Mouse (Mus musculus) limb, embryonic 15.5 days (tissue): ENCODE data around the gene Soat1. TPM values are rescaled to one million over a fixed set of nuclear protein-coding genes. Genes with fewer than 3 reads are reported as not detected.
"Not testable (repeated sequence)": the region's sequence is repeated elsewhere in the genome, so short reads cannot be mapped to it uniquely, and the experiment has no call there.

ENCODE experiments used
- ATAC-seq: fragments of 200-750 bp; cut with Nextera tagmentation; 2 replicates; pipeline ENCODE4 v1.8.0; 2017; ENCODE audit warnings: low read depth, moderate TSS enrichment; ENCODE audit not compliant: insufficient number of reproducible peaks, low FRiP score, low TSS enrichment
- H3K27ac ChIP-seq: fragments of 300-500 bp; sonication (generic); 2 replicates; pipeline ENCODE4 v1.5.1; 2015; ENCODE audit warnings: moderate library complexity, mild to moderate bottlenecking, inconsistent platforms
- H3K27me3 ChIP-seq: fragments of 300-500 bp; sonication (generic); 2 replicates; pipeline ENCODE4 v1.6.1; 2015; ENCODE audit warnings: inconsistent platforms
- H3K36me3 ChIP-seq: fragments of 300-500 bp; sonication (generic); 2 replicates; pipeline ENCODE4 v1.6.1; 2015; ENCODE audit warnings: inconsistent platforms
- H3K4me1 ChIP-seq: fragments of 300-500 bp; sonication (generic); 2 replicates; pipeline ENCODE4 v1.6.1; 2015; ENCODE audit warnings: inconsistent platforms
- H3K4me2 ChIP-seq: fragments of 300-500 bp; sonication (generic); 2 replicates; pipeline ENCODE4 v1.6.1; 2015; ENCODE audit warnings: mild to moderate bottlenecking, inconsistent platforms
- H3K4me3 ChIP-seq: fragments of 300-500 bp; sonication (generic); 2 replicates; pipeline ENCODE4 v1.5.1; 2015; ENCODE audit warnings: mild to moderate bottlenecking, inconsistent platforms
- H3K9ac ChIP-seq: fragments of 300-500 bp; sonication (generic); 2 replicates; pipeline ENCODE4 v1.6.1; 2015; ENCODE audit warnings: inconsistent platforms
- H3K9me3 ChIP-seq: fragments of 300-500 bp; sonication (generic); 2 replicates; pipeline ENCODE4 v1.6.1; 2016; ENCODE audit warnings: inconsistent platforms
- WGBS: fragments of 180-500 bp; shearing (Covaris S2); methylation state at CpG from one replicate; pipeline ENCODE4 v1.1.7; 2015; 5-methylcytosine and 5-hydroxymethylcytosine counted together
- polyA plus RNA-seq: library from polyadenylated mRNA; unstranded; fragments of >200 nt; fragmentation: Nextera tagmentation; extraction: Ambion mirVana; gene quantifications from 2 replicates; pipeline ENCODE4 v1.2.1, GENCODE M21; 2015

Gene Soat1
- polyA plus RNA-seq, 1 experiment from 2014 or later: 26.0 TPM

GRCm38 (mm10) chr1:156418170-156418569, 56.0 kb downstream of the Soat1 start:
- Histone ChIP-seq H3K4me2 (no peak overlapping the region), H3K9ac (no peak overlapping the region), H3K9me3 (no peaks in the 10 kb centered on the region), H3K36me3 (no peaks in the 10 kb centered on the region), H3K4me1 (no peaks in the 10 kb centered on the region), H3K27me3 (no peaks in the 10 kb centered on the region), H3K27ac (no peak overlapping the region), H3K4me3 (no peak overlapping the region)
- 57% methylated on average over 4 of the region's 4 CpGs for WGBS
- ATAC-seq: no peak

- Histone ChIP-seq H3K27me3 (no peaks in the 10 kb centered on the region), H3K4me2 (no peak overlapping the region), H3K4me3 (no peak overlapping the region), H3K36me3 (no peaks in the 10 kb centered on the region), H3K9ac (no peak overlapping the region), H3K27ac (no peak overlapping the region), H3K9me3 (no peaks in the 10 kb centered on the region), H3K4me1 (no peaks in the 10 kb centered on the region)
- WGBS: 56% methylated on average over 4 of the region's 4 CpGs
- ATAC-seq: no peak
Measured at GRCm38 (mm10) chr1:156408521-156408920, 65.6 kb downstream of the Soat1 start.

GRCm38 (mm10) chr1:156408004-156408403, 66.1 kb downstream of the Soat1 start:
- no peak for ATAC-seq
- 44% methylated on average over 3 of the region's 3 CpGs for WGBS
- Histone ChIP-seq H3K4me1 (no peaks in the 10 kb centered on the region), H3K27me3 (no peaks in the 10 kb centered on the region), H3K4me2 (no peak overlapping the region), H3K4me3 (no peak overlapping the region), H3K27ac (no peak overlapping the region), H3K36me3 (no peaks in the 10 kb centered on the region), H3K9ac (no peak overlapping the region), H3K9me3 (no peaks in the 10 kb centered on the region)

- Histone ChIP-seq H3K4me1 (no peaks in the 10 kb centered on the region), H3K36me3 (no peaks in the 10 kb centered on the region), H3K27ac (no peak overlapping the region), H3K9me3 (no peaks in the 10 kb centered on the region), H3K4me2 (no peak overlapping the region), H3K4me3 (no peak overlapping the region), H3K9ac (no peak overlapping the region), H3K27me3 (no peaks in the 10 kb centered on the region)
- no peak for ATAC-seq
- 45% methylated on average over 10 of the region's 10 CpGs for WGBS
Measured at GRCm38 (mm10) chr1:156403251-156403650, 70.9 kb downstream of the Soat1 start.

GRCm38 (mm10) chr1:156402491-156402890, 71.6 kb downstream of the Soat1 start:
- no peak overlapping the region for H3K4me3 ChIP-seq
- no peaks in the 10 kb centered on the region for H3K4me1 ChIP-seq
- no peaks in the 10 kb centered on the region for H3K9me3 ChIP-seq
- H3K27me3 ChIP-seq: no peaks in the 10 kb centered on the region
- no peak overlapping the region for H3K4me2 ChIP-seq
- ATAC-seq: no peak
- H3K27ac ChIP-seq: no peak overlapping the region
- no peaks in the 10 kb centered on the region for H3K36me3 ChIP-seq
- H3K9ac ChIP-seq: no peak overlapping the region
- WGBS: 62% methylated on average over 2 of the region's 2 CpGs

GRCm38 (mm10) chr1:156400159-156400558, 74.0 kb downstream of the Soat1 start:
- not testable (repeated sequence) for H3K36me3 ChIP-seq, H3K4me2 ChIP-seq, H3K9ac ChIP-seq, H3K27me3 ChIP-seq, ATAC-seq, H3K4me1 ChIP-seq, H3K27ac ChIP-seq, H3K4me3 ChIP-seq, H3K9me3 ChIP-seq
- WGBS: 62% methylated on average over 3 of the region's 3 CpGs

GRCm38 (mm10) chr1:156393148-156393547, 81.0 kb downstream of the Soat1 start:
- no peaks in the 10 kb centered on the region for H3K4me1 ChIP-seq
- no peak for ATAC-seq
- no peak overlapping the region for H3K9ac ChIP-seq
- 91% methylated on average over 4 of the region's 4 CpGs for WGBS
- no peak overlapping the region for H3K4me3 ChIP-seq
- H3K27ac ChIP-seq: no peak overlapping the region
- H3K4me2 ChIP-seq: no peak overlapping the region
- no peaks in the 10 kb centered on the region for H3K27me3 ChIP-seq
- no peaks in the 10 kb centered on the region for H3K9me3 ChIP-seq
- H3K36me3 ChIP-seq: no peaks in the 10 kb centered on the region

GRCm38 (mm10) chr1:156386880-156387279, 87.3 kb downstream of the Soat1 start:
- H3K36me3 ChIP-seq: no peaks in the 10 kb centered on the region
- WGBS: 65% methylated on average over 3 of the region's 3 CpGs

GRCm38 (mm10) chr1:156386232-156386631, 87.9 kb downstream of the Soat1 start:
- ATAC-seq: no peak
- 85% methylated on average over 4 of the region's 4 CpGs for WGBS
- Histone ChIP-seq H3K4me2 (no peak overlapping the region), H3K36me3 (no peaks in the 10 kb centered on the region), H3K27me3 (no peaks in the 10 kb centered on the region), H3K9ac (no peak overlapping the region), H3K4me1 (no peaks in the 10 kb centered on the region), H3K27ac (no peak overlapping the region), H3K4me3 (no peak overlapping the region), H3K9me3 (no peaks in the 10 kb centered on the region)

More at GRCm38 (mm10) chr1:156386880-156387279, 87.3 kb downstream of the Soat1 start:
- no peak for ATAC-seq
- Histone ChIP-seq H3K9me3 (no peaks in the 10 kb centered on the region), H3K9ac (no peak overlapping the region), H3K4me2 (no peak overlapping the region), H3K27me3 (no peaks in the 10 kb centered on the region), H3K4me3 (no peak overlapping the region), H3K27ac (no peak overlapping the region), H3K4me1 (no peaks in the 10 kb centered on the region)

GRCm38 (mm10) chr1:156381217-156381616, 92.9 kb downstream of the Soat1 start:
- Histone ChIP-seq H3K4me1 (no peaks in the 10 kb centered on the region), H3K4me3 (no peak overlapping the region), H3K9ac (no peak overlapping the region), H3K36me3 (no peaks in the 10 kb centered on the region), H3K27ac (no peak overlapping the region), H3K9me3 (no peaks in the 10 kb centered on the region), H3K4me2 (no peak overlapping the region), H3K27me3 (no peaks in the 10 kb centered on the region)
- ATAC-seq: no peak
- 83% methylated on average over 3 of the region's 3 CpGs for WGBS

Other genes starting within 250 kb of the Soat1 start
- 0.35 and 0.36 TPM in 2 replicates for gene Tdrd5, start 170.7 kb downstream of the Soat1 start, polyA plus RNA-seq
- 0.13 and 0.16 TPM in 2 replicates for gene Nphs2, start 163.6 kb downstream of the Soat1 start, polyA plus RNA-seq
- 851 and 883 TPM in 2 replicates for gene Gm2000, start 108.3 kb downstream of the Soat1 start, polyA plus RNA-seq
- gene Axdnd1, start 53.2 kb downstream of the Soat1 start, polyA plus RNA-seq: 0.07 and 0.13 TPM in 2 replicates
- 0.12 and 0.44 TPM in 2 replicates for gene Gm10031, start 49.7 kb upstream of the Soat1 start, polyA plus RNA-seq
- gene Abl2, start 84.5 kb upstream of the Soat1 start, polyA plus RNA-seq: 3.6 and 3.9 TPM in 2 replicates
- 13.6 and 13.9 TPM in 2 replicates for gene Tor3a, start 200.0 kb upstream of the Soat1 start, polyA plus RNA-seq
- gene Fam20b, start 244.8 kb upstream of the Soat1 start, polyA plus RNA-seq: 28.8 and 32.5 TPM in 2 replicates